Comparison of ENCODE assay signal across 8 mouse cellular contexts in genomic region chr9:50767531-50768106, GRCm38 (mm10). TPM values are rescaled to one million over a fixed set of nuclear protein-coding genes. Genes with fewer than 3 reads are reported as not detected.
A peak's percentile ranks its signal among the peaks of the same experiment; 100 is the strongest.
DNase-seq lines count a peak whose midpoint lies in the region; ATAC-seq and TF ChIP-seq lines count a peak whose summit lies in the region.

No protein-coding gene starts in this region.

- H3K9me3 ChIP-seq in hindbrain, postnatal 0 days (ENCODE audit: low read length), result no peaks in the 10 kb centered on the region
- no peaks in the 10 kb centered on the region for H3K9me3 ChIP-seq in midbrain, embryonic 16.5 days (replicated peaks; ENCODE audit: control insufficient read depth, low read length, poor library complexity, severe bottlenecking)

- DNase-seq in adrenal gland, adult 2 months, result peak; percentile 15
- no peak for DNase-seq in adrenal gland, postnatal 10 days
- DNase-seq in spleen, adult 2 months (ENCODE audit: low read depth in 1 of 2, low spot score in 2 of 2), result no peak
- no peak for DNase-seq in spleen, postnatal 14 days (ENCODE audit: low spot score in 2 of 2)
- peak; percentile 5 for DNase-seq in hindbrain, postnatal 0 days (ENCODE audit: low spot score)
- no peak for DNase-seq in embryo, embryonic 11 days
- DNase-seq in adrenal gland, adult 18-20 months (ENCODE audit: low spot score in 2 of 2), result no peak

- peak overlapping the region; percentile 92 for H3K4me2 ChIP-seq in hindbrain, postnatal 0 days (ENCODE audit: low read depth, low read length)
- peak overlapping the region; percentile 71 for H3K4me2 ChIP-seq in midbrain, embryonic 16.5 days (ENCODE audit: low read length)

- peak overlapping the region; percentile 67 for H3K4me3 ChIP-seq in spleen, adult 2 months (ENCODE audit: extremely low read depth, insufficient read depth, insufficient read length)
- peak overlapping the region; percentile 51 for H3K4me3 ChIP-seq in hindbrain, postnatal 0 days (ENCODE audit: low read length)
- peak overlapping the region; percentile 61 for H3K4me3 ChIP-seq in midbrain, embryonic 16.5 days (ENCODE audit: low read depth, low read length)

- no peak for TF ChIP-seq CTCF in spleen, adult 2 months (IDR thresholded peaks at IDR 0.05; ENCODE audit: extremely low read depth, insufficient read depth, insufficient read length, insufficient replicate concordance)
- no peak for TF ChIP-seq CTCF in hindbrain, postnatal 0 days (IDR thresholded peaks at IDR 0.05; ENCODE audit: low read depth)

- no peaks in the 10 kb centered on the region; the same call in 1 of the 2 replicates for H3K4me1 ChIP-seq in spleen, adult 2 months (ENCODE audit: control insufficient read depth, insufficient read depth, insufficient read length)
- H3K4me1 ChIP-seq in hindbrain, postnatal 0 days (ENCODE audit: insufficient read depth, low read length), result peaks cover 7% of the 10 kb centered on the region; the same call in 1 of the 2 replicates
- H3K4me1 ChIP-seq in midbrain, embryonic 16.5 days (ENCODE audit: control insufficient read depth, insufficient read depth, low read length), result peaks cover 19% of the 10 kb centered on the region

- no peak for TF ChIP-seq POLR2A in spleen, adult 2 months (IDR thresholded peaks at IDR 0.05; ENCODE audit: low read depth, low read length)

- WGBS in spleen, adult 2 months, result 2% methylated on average over 17 of the region's 17 CpGs
- WGBS in hindbrain, postnatal 0 days, result 5% methylated on average over 17 of the region's 17 CpGs
- WGBS in midbrain, embryonic 16.5 days, result 6% methylated on average over 17 of the region's 17 CpGs

- H3K27ac ChIP-seq in spleen, adult 2 months (ENCODE audit: insufficient read depth, low read length), result peak overlapping the region; percentile 94
- peak overlapping the region; percentile 88 for H3K27ac ChIP-seq in hindbrain, postnatal 0 days
- peak overlapping the region; percentile 93 for H3K27ac ChIP-seq in midbrain, embryonic 16.5 days (ENCODE audit: low read length)

- H3K36me3 ChIP-seq in spleen, adult 2 months (ENCODE audit: control insufficient read depth, insufficient read depth, low read length), result peaks cover 4% of the 10 kb centered on the region; the same call in 1 of the 2 replicates
- H3K36me3 ChIP-seq in hindbrain, postnatal 0 days (ENCODE audit: insufficient read depth, low read length), result peaks cover 5% of the 10 kb centered on the region; the same call in 1 of the 2 replicates
- no peaks in the 10 kb centered on the region for H3K36me3 ChIP-seq in midbrain, embryonic 16.5 days (ENCODE audit: control insufficient read depth, insufficient read depth, low read length)

- peak; percentile 5; the same call in 1 of the 2 replicates for ATAC-seq in hindbrain, postnatal 0 days
- ATAC-seq in midbrain, embryonic 16.5 days, result peak; percentile 76; the same call in 1 of the 2 replicates

- H3K9ac ChIP-seq in hindbrain, postnatal 0 days (replicated peaks; ENCODE audit: low read length), result peak overlapping the region; percentile 59
- peak overlapping the region; percentile 75 for H3K9ac ChIP-seq in midbrain, embryonic 16.5 days (ENCODE audit: low read depth, low read length)

- no peaks in the 10 kb centered on the region for H3K27me3 ChIP-seq in spleen, adult 2 months (ENCODE audit: control insufficient read depth, insufficient read depth, low read length)
- H3K27me3 ChIP-seq in hindbrain, postnatal 0 days (ENCODE audit: insufficient read depth, low read length), result no peaks in the 10 kb centered on the region
- H3K27me3 ChIP-seq in midbrain, embryonic 16.5 days (ENCODE audit: control insufficient read depth, insufficient read depth, low read depth, low read length), result no peaks in the 10 kb centered on the region

RNA-seq across cellular contexts. Expression of gene Fdxacb1, which starts 0.4 kb away (rescaled TPM):
- 1 to 10 TPM; 5.7 to 5.8 TPM for total RNA-seq in adrenal gland, adult 2 months (2021)
- 2.1 and 2.7 TPM in 2 replicates for polyA plus RNA-seq in adrenal gland, adult 2 months (2012; rRNA removed)
- total RNA-seq in adrenal gland, postnatal 10 days (2021), result 1 to 10 TPM; 4.6 to 7.8 TPM
- polyA plus RNA-seq in spleen, adult 2 months (2012; rRNA removed), result 2.6 and 3.2 TPM in 2 replicates
- 8.9 and 11.7 TPM in 2 replicates for total RNA-seq in hindbrain, postnatal 0 days (2014; rRNA removed)
- 9.6 and 12.0 TPM in 2 replicates for polyA plus RNA-seq in hindbrain, postnatal 0 days (2015; fragmentation: Nextera tagmentation; extraction: Ambion mirVana)
- polyA plus RNA-seq in midbrain, embryonic 16.5 days (2015; fragmentation: Nextera tagmentation; extraction: Ambion mirVana), result 10.7 and 11.7 TPM in 2 replicates
- total RNA-seq in adrenal gland, adult 18-20 months (2021), result 1 to 10 TPM; 4.5 to 5.6 TPM

RNA-seq across cellular contexts. Expression of gene Alg9, which starts 7.2 kb away (rescaled TPM):
- 10 to 100 TPM; 27.1 to 27.8 TPM for total RNA-seq in adrenal gland, adult 2 months (2021)
- polyA plus RNA-seq in adrenal gland, adult 2 months (2012; rRNA removed), result 17.6 and 26.8 TPM in 2 replicates
- 10 to 100 TPM; 27.9 to 28.0 TPM for total RNA-seq in adrenal gland, postnatal 10 days (2021)
- polyA plus RNA-seq in spleen, adult 2 months (2012; rRNA removed), result 10.4 and 12.3 TPM in 2 replicates
- 92.7 and 94.0 TPM in 2 replicates for total RNA-seq in hindbrain, postnatal 0 days (2014; rRNA removed)
- polyA plus RNA-seq in hindbrain, postnatal 0 days (2015; fragmentation: Nextera tagmentation; extraction: Ambion mirVana), result 46.4 and 49.9 TPM in 2 replicates
- 57.2 and 61.5 TPM in 2 replicates for polyA plus RNA-seq in midbrain, embryonic 16.5 days (2015; fragmentation: Nextera tagmentation; extraction: Ambion mirVana)
- total RNA-seq in adrenal gland, adult 18-20 months (2021), result 10 to 100 TPM; 22.2 to 30.1 TPM

RNA-seq across cellular contexts. Expression of gene 1110032A03Rik, which starts 7.7 kb away (rescaled TPM):
- 10 to 100 TPM; 47.8 to 63.4 TPM for total RNA-seq in adrenal gland, adult 2 months (2021)
- 29.4 and 29.7 TPM in 2 replicates for polyA plus RNA-seq in adrenal gland, adult 2 months (2012; rRNA removed)
- total RNA-seq in adrenal gland, postnatal 10 days (2021), result 10 to 100 TPM; 31.2 to 32.2 TPM
- 9.2 and 10.5 TPM in 2 replicates for polyA plus RNA-seq in spleen, adult 2 months (2012; rRNA removed)
- total RNA-seq in hindbrain, postnatal 0 days (2014; rRNA removed), result 39.1 and 42.3 TPM in 2 replicates
- 66.2 and 75.0 TPM in 2 replicates for polyA plus RNA-seq in hindbrain, postnatal 0 days (2015; fragmentation: Nextera tagmentation; extraction: Ambion mirVana)
- polyA plus RNA-seq in midbrain, embryonic 16.5 days (2015; fragmentation: Nextera tagmentation; extraction: Ambion mirVana), result 46.7 and 56.0 TPM in 2 replicates
- 10 to 100 TPM; 47.5 to 69.0 TPM for total RNA-seq in adrenal gland, adult 18-20 months (2021)

RNA-seq across cellular contexts. Expression of gene Hspb2, which starts 15.5 kb away (rescaled TPM):
- total RNA-seq in adrenal gland, adult 2 months (2021), result 1 to 10 TPM; 1.2 to 3.6 TPM
- polyA plus RNA-seq in adrenal gland, adult 2 months (2012; rRNA removed), result 9.2 and 10.2 TPM in 2 replicates
- total RNA-seq in adrenal gland, postnatal 10 days (2021), result 10 to 100 TPM in 1 of 2 experiments, 1 to 10 TPM in 1; 5.1 to 13.5 TPM
- polyA plus RNA-seq in spleen, adult 2 months (2012; rRNA removed), result 5.4 and 6.0 TPM in 2 replicates
- total RNA-seq in hindbrain, postnatal 0 days (2014; rRNA removed), result 5.4 TPM in 1 of 2 replicates, not detected in the other
- polyA plus RNA-seq in hindbrain, postnatal 0 days (2015; fragmentation: Nextera tagmentation; extraction: Ambion mirVana), result 2.2 and 2.9 TPM in 2 replicates
- 0.84 and 0.91 TPM in 2 replicates for polyA plus RNA-seq in midbrain, embryonic 16.5 days (2015; fragmentation: Nextera tagmentation; extraction: Ambion mirVana)
- total RNA-seq in adrenal gland, adult 18-20 months (2021), result 1 to 10 TPM; 1.7 to 3.4 TPM

RNA-seq across cellular contexts. Expression of gene Cryab, which starts 16.5 kb away (rescaled TPM):
- 10 to 100 TPM; 28.6 to 46.1 TPM for total RNA-seq in adrenal gland, adult 2 months (2021)
- 67.3 and 78.0 TPM in 2 replicates for polyA plus RNA-seq in adrenal gland, adult 2 months (2012; rRNA removed)
- 100 to 1,000 TPM in 1 of 2 experiments, 10 to 100 TPM in 1; 55.3 to 197 TPM for total RNA-seq in adrenal gland, postnatal 10 days (2021)
- 13.5 and 19.8 TPM in 2 replicates for polyA plus RNA-seq in spleen, adult 2 months (2012; rRNA removed)
- 8.7 and 9.1 TPM in 2 replicates for total RNA-seq in hindbrain, postnatal 0 days (2014; rRNA removed)
- 31.2 and 31.4 TPM in 2 replicates for polyA plus RNA-seq in hindbrain, postnatal 0 days (2015; fragmentation: Nextera tagmentation; extraction: Ambion mirVana)
- polyA plus RNA-seq in midbrain, embryonic 16.5 days (2015; fragmentation: Nextera tagmentation; extraction: Ambion mirVana), result 8.1 and 9.1 TPM in 2 replicates
- 10 to 100 TPM; 26.1 to 89.2 TPM for total RNA-seq in adrenal gland, adult 18-20 months (2021)

Comparison
In these comparisons a context has a peak if more than half of its experiments do, and no peak if none do; other contexts are left out.
1. DNase-seq: peak in adrenal gland, adult 2 months (single experiment) and hindbrain, postnatal 0 days (single experiment); none in adrenal gland, postnatal 10 days (single experiment), spleen, adult 2 months (0 of 2), spleen, postnatal 14 days (0 of 2), embryo, embryonic 11 days (single experiment) and adrenal gland, adult 18-20 months (0 of 2).
2. Peak in every context shown above with its lines, with median percentiles within 50 percentile points of each other: H3K27ac ChIP-seq and H3K4me3 ChIP-seq.